Mouse (Mus musculus) adrenal gland, adult 18-20 months (tissue): ENCODE data around the gene Zfyve1. TPM values are rescaled to one million over a fixed set of nuclear protein-coding genes. Genes with fewer than 3 reads are reported as not detected.

Experiments
- DNase-seq, 2 experiments: peaks; one replicate each; pipeline ENCODE4 v3.0.0; 2021 to 2022; ENCODE audit warnings: low spot score in 2 of 2
- total RNA-seq, 2 experiments: library from RNA; stranded (reverse); gene quantifications; 1 replicate in 1 of 2; 2 replicates in 1 of 2; pipeline ENCODE4 v1.2.3; 2021

Zfyve1 gene
- total RNA-seq, 2 experiments from 2014 or later, result 28.7 to 37.1 TPM

DNA sequence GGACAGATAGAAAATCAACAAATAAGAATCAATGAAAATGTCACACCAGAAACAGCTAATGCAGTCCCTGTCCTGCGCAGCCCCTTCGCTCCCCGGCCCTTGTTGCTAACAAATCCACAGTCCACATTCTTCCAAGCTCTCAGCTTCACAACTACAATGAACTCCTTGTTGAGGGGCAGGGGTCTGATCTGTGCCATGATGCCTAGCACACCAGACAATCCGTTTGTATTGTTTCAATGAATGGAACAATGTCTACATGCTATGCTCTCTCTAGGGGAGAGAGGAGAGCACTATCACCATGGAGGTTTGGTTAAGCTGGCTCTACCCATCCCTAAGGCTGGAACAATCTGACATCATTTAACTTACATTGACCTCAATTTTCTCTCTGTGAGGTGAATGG is 14.3 kb downstream of the Zfyve1 start:
- DNase-seq, result no peak

DNA sequence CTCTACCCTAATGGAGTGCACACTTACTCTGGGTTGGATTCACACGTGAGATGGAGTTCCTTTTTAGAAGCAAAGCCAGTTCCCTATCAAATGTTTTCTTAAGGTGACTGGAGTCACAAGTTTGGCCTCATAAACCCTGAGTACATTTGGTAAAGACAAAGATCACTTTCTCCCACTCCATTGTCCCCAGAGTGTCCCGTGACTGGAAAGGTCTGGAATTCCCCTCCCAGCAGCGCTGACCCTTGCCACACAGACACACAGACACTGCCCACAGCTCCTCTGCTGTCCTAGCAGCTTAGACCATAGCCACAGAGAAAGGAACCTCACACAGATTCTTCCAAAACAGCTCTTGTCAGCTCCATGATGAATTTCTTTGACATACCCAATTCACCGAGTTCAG is 14.9 kb downstream of the Zfyve1 start:
- no peak for DNase-seq

DNA sequence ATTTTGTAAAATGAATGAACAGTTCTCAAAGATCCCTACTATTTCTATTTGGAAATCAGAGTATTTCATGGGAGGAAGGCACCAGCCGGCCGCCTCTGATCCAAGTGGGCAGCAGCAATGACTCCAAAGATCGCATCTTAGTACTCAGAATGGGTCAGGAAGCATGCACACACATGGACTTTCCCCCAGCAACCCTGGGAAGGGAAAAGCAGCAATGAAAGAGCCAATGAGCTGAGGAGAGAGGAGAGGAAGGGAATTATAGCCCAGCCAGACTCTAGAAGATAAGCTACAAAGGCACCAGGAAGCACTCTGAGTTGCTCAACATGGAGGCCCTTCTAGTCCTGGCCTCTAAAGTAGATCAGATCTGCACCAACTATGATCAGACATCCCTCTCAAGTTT is 16.7 kb downstream of the Zfyve1 start:
- DNase-seq, result no peak

DNA sequence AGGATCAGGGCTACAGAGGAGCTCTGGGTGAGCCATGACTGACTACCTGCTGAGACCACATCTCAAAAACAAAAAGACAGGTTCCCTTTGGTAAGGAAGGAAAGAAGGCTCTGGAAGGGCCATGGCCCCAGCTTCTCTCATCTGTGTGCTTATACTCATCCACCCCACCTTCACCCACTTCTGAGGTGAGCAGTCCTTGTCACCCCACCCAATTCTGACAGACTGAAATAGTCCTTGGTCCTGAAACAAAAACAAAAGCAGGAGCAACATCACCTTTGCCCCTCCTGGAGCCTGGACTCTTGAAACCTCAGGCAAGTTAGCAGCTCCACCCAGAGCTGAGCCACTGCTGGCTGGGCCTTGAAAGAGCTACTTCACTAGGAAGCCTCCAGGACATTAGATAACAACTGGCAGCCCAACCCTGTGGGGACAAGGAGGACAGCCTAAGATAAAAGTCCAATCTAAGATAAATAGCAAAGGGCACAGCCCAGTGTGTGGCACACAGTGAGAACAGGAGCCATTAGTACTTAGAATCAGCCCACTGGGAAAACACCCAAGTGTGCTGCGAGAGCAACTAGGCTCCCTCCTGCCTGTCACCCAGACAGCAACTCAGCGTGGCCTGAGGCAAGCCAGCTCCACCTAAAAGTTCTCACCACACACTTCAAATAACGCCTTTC is 18.0 kb downstream of the Zfyve1 start:
- DNase-seq, result no peak

DNA sequence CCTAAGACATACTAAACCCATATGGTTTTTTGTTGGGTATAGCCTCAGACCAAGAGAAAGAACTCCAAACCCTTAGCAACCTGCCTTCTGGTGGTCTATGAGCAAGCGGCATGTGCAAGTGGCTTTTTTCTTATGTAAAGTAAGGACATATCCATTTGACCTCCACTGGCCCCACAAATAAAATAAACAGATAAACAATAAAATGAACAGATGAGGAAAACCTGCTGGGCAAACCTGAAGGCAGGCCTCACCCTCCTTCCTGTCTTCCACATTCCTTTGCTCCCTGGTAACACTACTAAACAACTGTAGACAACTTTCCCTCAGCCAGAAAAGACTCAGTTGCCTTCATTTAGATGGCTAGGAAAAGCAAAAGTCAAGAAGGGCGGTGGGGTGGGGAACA is 18.7 kb downstream of the Zfyve1 start:
- DNase-seq, result no peak

DNA sequence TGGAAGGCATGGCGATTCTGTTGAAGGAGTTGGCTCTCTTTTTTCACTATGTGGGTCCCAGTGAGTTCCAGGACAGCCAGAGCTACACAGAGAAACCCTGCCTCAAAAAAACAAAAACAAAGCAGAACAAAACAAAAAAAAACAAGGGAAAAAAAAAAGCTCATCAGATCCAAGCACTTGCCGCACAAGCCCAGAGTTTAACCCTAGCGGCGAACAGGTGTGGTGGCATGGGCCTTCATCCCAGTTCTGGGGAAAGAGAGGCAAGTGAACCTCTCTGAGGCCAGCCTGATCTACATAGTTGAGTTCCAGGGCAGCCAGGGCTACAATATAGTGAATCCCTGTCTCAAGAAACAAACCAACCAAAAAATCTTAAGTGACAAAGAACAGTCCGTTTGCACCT is 19.6 kb downstream of the Zfyve1 start:
- DNase-seq, result no peak

DNA sequence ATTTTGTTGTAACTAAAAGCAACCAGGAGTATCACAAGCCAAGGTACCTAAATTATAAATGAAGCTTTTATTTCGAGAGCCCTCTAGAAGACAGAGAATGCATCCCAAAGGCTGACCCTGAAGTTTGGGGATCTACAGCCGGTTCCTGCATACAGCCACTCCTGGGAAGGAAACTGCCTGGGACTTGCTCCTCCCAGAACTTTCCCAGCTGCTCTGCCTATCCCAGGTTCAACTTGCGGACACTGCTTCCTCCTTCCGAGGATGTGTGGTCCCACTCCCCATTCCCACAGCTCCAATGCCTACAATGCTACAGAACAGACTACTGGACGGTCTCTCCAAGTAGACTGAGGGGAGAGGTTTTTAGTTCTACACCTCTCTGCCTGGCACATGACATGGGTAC is 24.3 kb downstream of the Zfyve1 start:
- DNase-seq, result no peak

DNA sequence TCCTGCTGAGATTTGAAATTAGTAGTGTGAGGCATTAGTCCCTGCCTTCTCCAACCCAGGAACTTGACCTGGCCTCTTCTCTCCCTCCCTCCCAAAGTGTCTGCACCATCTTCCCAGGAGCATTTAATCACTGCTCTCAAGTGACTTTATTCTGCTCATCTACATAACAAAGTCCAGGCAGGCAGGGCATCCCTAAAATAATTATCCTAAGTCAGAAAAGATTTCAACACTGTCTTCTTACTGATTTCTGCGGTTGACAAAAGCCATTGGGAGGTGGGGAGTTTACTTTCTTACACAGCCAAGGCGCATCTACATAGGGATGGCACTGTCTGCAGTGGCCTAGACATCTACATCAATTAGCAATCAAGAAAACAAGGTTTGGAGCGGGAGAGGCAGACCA is 27.2 kb downstream of the Zfyve1 start:
- no peak for DNase-seq

DNA sequence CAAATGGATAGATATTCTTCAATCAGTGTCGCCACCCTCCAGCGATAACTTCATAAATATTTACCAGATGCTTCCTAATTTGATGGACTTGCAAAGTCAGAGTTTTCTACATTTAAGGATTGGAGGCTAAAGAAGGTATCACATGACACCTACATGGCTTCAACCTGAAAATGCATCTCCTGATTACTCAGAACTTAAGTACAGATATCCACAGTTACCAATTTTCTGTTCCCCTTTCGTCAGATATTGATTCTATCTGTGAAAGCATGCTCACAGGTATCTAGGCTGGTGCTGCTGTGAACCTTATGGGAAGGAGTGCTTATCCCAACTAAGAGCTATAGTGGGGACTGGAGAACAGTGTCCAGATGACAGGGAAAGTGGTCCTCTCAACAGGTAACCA is 34.4 kb downstream of the Zfyve1 start:
- no peak for DNase-seq

DNA sequence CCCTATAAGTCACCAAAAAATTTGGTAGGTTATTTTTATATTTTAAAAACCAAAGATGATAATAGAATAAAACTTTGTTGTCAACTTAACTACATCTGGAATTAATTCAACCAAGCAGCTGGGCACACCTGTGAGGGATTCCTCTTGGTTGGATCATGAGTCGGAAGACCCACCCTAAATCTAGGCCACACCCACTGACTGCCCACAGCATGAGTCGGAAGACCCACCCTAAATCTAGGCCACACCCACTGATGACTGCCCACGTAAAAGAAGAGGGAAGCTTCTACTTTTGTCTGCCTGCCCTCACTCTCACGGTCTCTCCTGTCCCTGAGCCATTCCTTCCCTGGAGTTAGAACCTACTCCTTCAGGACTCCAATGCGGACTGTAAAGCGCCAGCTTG is 36.8 kb downstream of the Zfyve1 start:
- DNase-seq, result no peak

DNA sequence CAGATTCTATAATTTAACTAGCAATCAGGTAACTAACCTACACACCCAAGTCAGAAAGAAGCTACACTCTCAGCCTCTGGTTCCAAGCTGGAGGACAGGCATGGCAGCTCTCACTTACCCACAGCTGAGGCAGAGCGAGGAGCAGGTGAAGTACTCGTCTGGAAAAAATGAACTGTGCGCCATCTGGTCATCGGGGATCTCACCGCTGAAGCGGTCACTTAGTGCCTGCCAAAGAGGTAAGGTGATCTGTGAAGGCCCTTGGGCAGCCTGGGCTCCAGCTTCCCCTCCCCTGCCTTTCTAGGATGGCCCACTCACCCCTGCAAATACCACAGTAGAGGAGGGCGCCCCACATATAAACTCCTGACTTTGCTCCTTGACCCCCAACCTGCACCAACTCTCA is 38.5 kb downstream of the Zfyve1 start:
- no peak for DNase-seq

DNA sequence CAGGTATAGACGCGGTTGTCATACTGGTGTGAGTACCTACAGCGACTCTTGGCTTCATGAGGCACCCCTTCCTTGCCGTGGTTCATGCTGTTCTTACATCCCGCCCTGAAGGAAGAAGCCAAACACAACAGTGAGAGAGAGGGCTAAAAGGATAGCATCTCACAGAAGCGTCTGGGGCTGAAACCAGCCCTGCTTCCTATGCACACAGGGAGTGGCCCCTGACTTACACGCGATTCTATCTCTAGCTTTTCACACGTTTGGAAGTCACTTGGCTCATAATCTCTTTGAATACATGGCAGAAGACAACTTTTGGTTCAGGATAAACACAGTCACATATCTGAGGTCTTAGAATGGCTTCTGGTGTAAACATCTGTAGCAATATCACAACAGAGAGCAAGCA is 41.4 kb downstream of the Zfyve1 start:
- DNase-seq, result no peak

DNA sequence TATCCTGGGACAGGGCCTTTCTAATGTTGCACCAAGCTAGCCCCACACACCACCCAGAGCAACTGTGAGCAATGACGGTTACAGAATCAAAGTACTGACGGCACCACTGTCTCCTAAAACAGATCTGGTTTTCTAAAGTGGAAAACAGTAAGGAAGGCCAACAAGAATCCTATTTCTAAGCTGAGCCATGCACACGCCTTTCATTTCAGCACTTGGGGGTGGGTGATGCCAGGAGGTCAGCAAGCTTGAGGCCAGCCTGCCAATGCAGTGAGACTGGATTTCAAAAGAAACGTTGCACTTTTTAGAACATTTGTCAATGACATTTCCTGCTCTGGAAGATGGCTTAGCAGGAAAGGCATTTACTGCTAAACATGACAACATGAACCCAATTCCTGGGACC is 43.2 kb downstream of the Zfyve1 start:
- DNase-seq, result no peak

DNA sequence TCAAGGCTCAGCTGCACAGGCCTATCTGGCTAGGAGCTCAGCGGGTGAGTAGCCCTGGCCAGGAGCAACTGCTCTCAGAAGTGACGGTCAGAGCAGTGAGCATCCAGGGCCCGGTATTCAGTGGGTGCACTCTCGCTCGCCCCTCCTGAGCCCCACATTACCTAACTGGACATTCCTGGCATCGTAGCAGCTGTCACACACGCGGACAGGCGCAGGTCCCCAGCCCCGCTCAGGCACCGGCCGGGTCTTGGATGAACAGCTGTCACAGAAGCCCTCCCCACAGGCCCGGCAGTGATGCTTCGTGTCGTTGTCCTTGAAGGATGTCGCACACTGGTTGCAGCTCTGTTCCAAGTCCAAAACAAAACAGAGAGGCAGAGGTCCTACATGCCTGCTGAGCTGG is 45.7 kb downstream of the Zfyve1 start:
- no peak for DNase-seq

DNA sequence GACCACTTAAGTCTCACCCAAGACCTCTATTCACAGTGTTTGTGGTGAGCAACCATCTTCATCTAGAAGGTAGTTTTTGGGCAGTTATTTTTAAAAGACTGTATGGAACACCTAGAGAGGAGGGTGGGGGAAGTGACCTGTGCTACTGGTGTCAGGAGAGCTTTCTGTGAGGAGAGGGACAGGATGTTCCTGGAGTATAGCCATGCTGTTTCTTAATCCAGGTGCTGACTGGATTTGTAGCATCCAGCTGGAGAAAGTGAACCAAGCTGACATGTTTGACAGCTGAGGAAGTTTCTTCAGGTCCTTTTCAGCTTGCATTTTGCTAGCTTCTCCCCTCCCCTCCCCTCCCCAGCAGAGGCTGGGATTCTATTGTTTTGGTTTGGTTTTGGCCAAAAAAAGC is 52.2 kb downstream of the Zfyve1 start:
- no peak for DNase-seq

DNA sequence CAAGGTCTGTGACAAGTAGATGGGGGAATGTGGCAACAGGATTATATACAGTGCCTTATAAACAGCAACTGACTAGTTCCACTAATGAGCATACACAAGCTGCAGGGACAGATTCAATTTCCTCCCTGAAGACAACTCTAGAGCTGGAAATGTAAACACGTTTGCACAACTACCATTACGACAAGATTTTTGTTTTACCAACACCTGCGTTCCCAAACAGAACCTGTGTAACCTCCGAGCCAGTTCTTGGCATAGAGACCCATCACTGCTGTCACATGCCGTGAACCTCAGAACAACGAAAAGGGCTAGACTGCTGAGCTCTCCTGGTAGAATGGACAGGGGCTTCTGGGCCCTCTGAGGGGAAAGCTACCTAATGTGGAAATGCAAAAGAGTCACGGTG is 53.0 kb downstream of the Zfyve1 start:
- DNase-seq, result no peak

DNA sequence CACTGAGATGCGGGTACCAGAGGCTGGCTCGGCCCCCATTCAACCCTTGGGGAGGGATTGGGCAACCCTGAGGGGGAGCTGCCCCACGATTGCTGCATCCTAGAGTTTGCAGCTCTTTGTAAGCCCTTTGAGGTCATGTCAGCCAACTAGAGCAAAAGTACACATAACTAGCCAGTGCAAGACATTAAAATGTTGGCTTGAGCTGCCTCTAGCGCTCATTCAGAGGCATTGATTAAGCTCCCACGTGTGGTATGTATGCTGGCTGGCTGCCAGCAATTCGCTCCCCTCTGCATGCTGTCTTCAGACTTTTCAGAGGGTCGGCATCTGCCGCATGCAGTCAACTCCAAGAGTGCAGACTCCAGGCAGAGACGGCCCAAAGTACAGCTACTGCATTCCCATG is 61.0 kb downstream of the Zfyve1 start:
- DNase-seq, result no peak

DNA sequence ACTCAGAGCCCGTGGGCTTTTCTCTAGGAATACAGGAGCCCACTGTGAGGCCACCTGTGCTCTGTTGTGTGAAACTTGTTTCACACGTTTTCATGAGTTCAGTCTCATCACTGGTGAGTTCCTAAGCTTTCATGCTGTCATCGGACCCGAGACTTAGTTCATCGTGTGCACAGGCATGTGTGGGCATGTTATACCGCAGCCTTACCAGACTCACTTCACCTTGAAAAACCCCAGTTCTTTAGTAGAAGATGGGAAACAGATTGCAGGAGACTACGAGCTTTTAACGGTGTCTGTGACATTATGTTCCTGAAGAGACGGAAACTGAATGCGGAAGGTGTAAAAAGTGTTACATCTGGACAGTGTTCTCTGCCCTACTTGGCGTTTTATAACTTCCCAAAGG is 61.6 kb downstream of the Zfyve1 start:
- DNase-seq, result no peak

DNA sequence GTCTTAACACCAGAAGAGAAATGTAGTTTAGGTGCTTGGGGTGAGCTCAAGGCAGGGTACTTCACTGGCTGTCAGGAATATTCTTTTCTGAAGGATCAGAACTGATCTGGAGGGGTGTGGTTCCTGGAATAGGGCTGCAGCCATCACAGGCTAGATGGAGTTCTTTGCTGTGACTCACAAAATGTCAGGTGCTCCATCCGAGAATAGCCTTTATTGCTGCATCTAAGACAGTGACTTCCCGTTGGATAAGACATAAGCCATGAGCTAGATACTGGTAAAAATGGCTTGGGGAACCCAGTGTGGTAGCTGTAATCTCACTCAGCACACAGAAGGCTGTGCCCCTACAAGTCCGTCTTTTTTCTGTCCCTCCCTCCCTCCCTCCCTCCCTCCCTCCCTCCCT is 62.8 kb downstream of the Zfyve1 start:
- no peak for DNase-seq

DNA sequence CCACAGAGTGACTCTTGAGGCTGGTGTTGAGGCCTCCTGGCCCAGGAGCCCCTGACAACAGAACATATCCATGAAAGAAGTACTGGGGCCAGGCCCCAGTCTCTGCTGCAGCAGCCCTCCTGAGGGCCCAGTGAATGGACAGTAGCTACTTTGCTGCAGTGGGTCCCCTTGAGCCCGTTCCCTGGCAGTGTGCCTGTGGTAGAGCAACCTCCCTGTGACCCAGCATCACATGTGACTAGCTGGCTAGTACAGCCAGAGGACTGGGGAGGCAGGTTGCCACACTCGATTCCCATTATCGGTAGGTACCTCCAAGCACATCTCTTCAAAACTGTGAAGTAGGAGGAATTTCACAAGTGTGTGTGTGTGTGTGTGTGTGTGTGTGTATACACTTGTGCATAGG is 64.1 kb downstream of the Zfyve1 start:
- no peak for DNase-seq

DNA sequence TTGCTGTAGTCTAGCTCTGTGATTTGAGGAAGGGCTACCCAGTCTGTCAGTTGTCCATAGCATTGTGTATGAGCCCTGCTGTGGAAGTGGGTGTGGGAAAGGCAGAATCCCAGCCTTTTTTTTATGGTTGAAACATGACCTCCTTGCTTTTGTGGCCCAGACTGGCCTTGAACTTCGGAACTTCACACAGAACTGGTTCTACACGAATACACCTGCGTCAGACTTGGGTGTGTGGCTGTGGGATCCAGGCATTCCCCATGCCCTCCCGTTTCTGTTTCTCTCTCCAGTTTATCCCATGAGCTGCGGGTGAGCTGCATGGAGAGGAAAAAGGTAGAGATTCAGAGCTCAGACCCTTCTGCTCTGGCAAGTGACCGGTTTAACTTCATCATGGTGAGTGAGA is 65.0 kb downstream of the Zfyve1 start:
- no peak for DNase-seq

DNA sequence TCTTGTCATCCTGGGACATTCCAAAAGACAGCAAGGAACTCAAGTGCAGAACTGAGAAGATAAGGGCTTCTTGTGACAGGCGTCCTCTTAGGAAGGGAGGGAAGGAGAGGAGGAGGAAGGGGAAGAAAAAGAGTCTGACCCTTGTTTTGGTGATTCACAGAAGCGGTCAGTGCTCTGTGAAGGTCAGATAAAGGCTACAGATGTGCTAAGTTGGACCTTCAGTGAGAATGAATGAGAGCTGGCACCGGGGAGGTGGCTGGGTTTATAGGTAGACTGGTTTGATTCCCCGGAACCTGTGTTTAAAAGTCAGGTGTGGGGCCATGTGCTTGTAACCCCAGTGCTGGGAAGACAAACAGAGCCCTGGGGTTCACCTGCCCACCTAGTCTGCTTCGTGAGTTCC is 68.4 kb downstream of the Zfyve1 start:
- DNase-seq, result no peak

DNA sequence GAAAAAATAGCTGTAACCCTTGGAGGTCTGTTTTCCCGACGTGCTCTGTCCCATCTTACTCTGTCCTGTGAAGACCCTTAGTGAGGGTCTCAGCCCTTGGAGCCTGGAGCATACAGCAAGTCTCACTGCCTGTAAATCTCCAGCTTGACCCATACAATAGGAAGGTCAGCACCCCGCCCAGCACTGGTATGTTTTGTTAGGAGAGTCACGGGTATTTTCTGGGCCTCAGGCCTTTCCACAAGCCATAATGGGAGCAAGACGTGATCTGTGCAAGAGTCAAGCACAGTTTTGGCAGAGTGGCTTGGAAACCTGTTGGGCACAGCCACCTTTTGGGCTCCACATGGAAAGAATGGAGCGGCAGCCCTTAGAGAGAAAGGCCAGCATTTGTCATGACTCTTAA is 69.2 kb downstream of the Zfyve1 start:
- DNase-seq, result no peak
